Mouse (Mus musculus): ENCODE data around the gene Igsf9. TPM values are rescaled to one million over a fixed set of nuclear protein-coding genes. Genes with fewer than 3 reads are reported as not detected.
A peak's percentile ranks its signal among the peaks of the same experiment; 100 is the strongest.

Igsf9 gene
- polyA plus RNA-seq, 1 experiment from 2014 or later, result 16.7 TPM

GRCm38 (mm10) chr1:172500451-172501370 is 19.1 kb downstream of the Igsf9 start:
- H3K9me3 ChIP-seq (ENCODE audit: control insufficient read depth, low read length), result no peaks in the 10 kb centered on the region
- peak overlapping the region; percentile 72 for H3K4me2 ChIP-seq (replicated peaks; ENCODE audit: low read depth)
- H3K27me3 ChIP-seq (ENCODE audit: control insufficient read depth, insufficient read depth, low read length), result no peaks in the 10 kb centered on the region
- DNase-seq (ENCODE audit: low spot score), result peak; percentile 91
- ATAC-seq (ENCODE audit: low FRiP score, low TSS enrichment), result peak; percentile 71
- peaks cover 6% of the 10 kb centered on the region for H3K36me3 ChIP-seq (ENCODE audit: control insufficient read depth, insufficient read depth, low read length)
- H3K27ac ChIP-seq (replicated peaks), result peak overlapping the region; percentile 97
- peak overlapping the region; percentile 73 for H3K4me3 ChIP-seq (ENCODE audit: low read depth, low read length)
- peaks cover 16% of the 10 kb centered on the region for H3K4me1 ChIP-seq (replicated peaks; ENCODE audit: control insufficient read depth, insufficient read depth)
- WGBS, result under 1% methylated on average over 54 of the region's 56 CpGs
- TF ChIP-seq EP300 (optimal IDR thresholded peaks at IDR 0.05) (no peak), CTCF (IDR thresholded peaks at IDR 0.05; ENCODE audit: low read depth) (no peak)
- H3K9ac ChIP-seq (ENCODE audit: low read length), result peak overlapping the region; percentile 88

- H3K9ac ChIP-seq (ENCODE audit: low read length), result peak overlapping the region; percentile 88
- ATAC-seq (ENCODE audit: low FRiP score, low TSS enrichment) (peak; percentile 59), DNase-seq (ENCODE audit: low spot score) (peak; percentile 89)
These were observed 20.0 kb downstream of the Igsf9 start for GRCm38 (mm10) chr1:172501371-172502144.

GRCm38 (mm10) chr1:172502145-172503110 is 20.8 kb downstream of the Igsf9 start:
- Histone ChIP-seq H3K4me1 (replicated peaks; ENCODE audit: control insufficient read depth, insufficient read depth) (peaks cover 16% of the 10 kb centered on the region), H3K9me3 (ENCODE audit: control insufficient read depth, low read length) (no peaks in the 10 kb centered on the region), H3K36me3 (ENCODE audit: control insufficient read depth, insufficient read depth, low read length) (peaks cover 15% of the 10 kb centered on the region), H3K27ac (replicated peaks) (peak overlapping the region; percentile 97), H3K4me3 (ENCODE audit: low read depth, low read length) (peak overlapping the region; percentile 73), H3K9ac (ENCODE audit: low read length) (peak overlapping the region; percentile 88), H3K4me2 (replicated peaks; ENCODE audit: low read depth) (peak overlapping the region; percentile 72), H3K27me3 (ENCODE audit: control insufficient read depth, insufficient read depth, low read length) (no peaks in the 10 kb centered on the region)
- 21% methylated on average over 11 of the region's 13 CpGs for WGBS
- TF ChIP-seq CTCF (IDR thresholded peaks at IDR 0.05; ENCODE audit: low read depth) (no peak), EP300 (optimal IDR thresholded peaks at IDR 0.05) (no peak)
- DNase-seq (ENCODE audit: low spot score), result peak; percentile 51
- ATAC-seq (ENCODE audit: low FRiP score, low TSS enrichment), result no peak

More at GRCm38 (mm10) chr1:172501371-172502144, 20.0 kb downstream of the Igsf9 start:
- WGBS, result 21% methylated on average over 13 of the region's 13 CpGs
- H3K27me3 ChIP-seq (ENCODE audit: control insufficient read depth, insufficient read depth, low read length), result no peaks in the 10 kb centered on the region
- TF ChIP-seq EP300 (optimal IDR thresholded peaks at IDR 0.05) (no peak), CTCF (IDR thresholded peaks at IDR 0.05; ENCODE audit: low read depth) (peak; percentile 37)
- peaks cover 16% of the 10 kb centered on the region for H3K4me1 ChIP-seq (replicated peaks; ENCODE audit: control insufficient read depth, insufficient read depth)
- H3K4me2 ChIP-seq (replicated peaks; ENCODE audit: low read depth), result peak overlapping the region; percentile 72
- no peaks in the 10 kb centered on the region for H3K9me3 ChIP-seq (ENCODE audit: control insufficient read depth, low read length)
- peaks cover 15% of the 10 kb centered on the region for H3K36me3 ChIP-seq (ENCODE audit: control insufficient read depth, insufficient read depth, low read length)
- H3K4me3 ChIP-seq (ENCODE audit: low read depth, low read length), result peak overlapping the region; percentile 73
- peak overlapping the region; percentile 97 for H3K27ac ChIP-seq (replicated peaks)

- peak; percentile 69 for DNase-seq (ENCODE audit: low spot score)
- no peak for TF ChIP-seq CTCF (IDR thresholded peaks at IDR 0.05; ENCODE audit: low read depth)
- 10% methylated on average over 14 of the region's 14 CpGs for WGBS
These were observed 21.8 kb downstream of the Igsf9 start for GRCm38 (mm10) chr1:172503111-172503997.

More at GRCm38 (mm10) chr1:172503111-172503997, 21.8 kb downstream of the Igsf9 start:
- peak overlapping the region; percentile 73; the same call in 1 of the 2 replicates for H3K4me3 ChIP-seq (ENCODE audit: low read depth, low read length)
- ATAC-seq (ENCODE audit: low FRiP score, low TSS enrichment), result no peak
- H3K9ac ChIP-seq (ENCODE audit: low read length), result peak overlapping the region; percentile 88
- peaks cover 16% of the 10 kb centered on the region for H3K4me1 ChIP-seq (replicated peaks; ENCODE audit: control insufficient read depth, insufficient read depth)
- H3K27me3 ChIP-seq (ENCODE audit: control insufficient read depth, insufficient read depth, low read length), result no peaks in the 10 kb centered on the region
- H3K36me3 ChIP-seq (ENCODE audit: control insufficient read depth, insufficient read depth, low read length), result peaks cover 19% of the 10 kb centered on the region
- H3K9me3 ChIP-seq (ENCODE audit: control insufficient read depth, low read length), result no peaks in the 10 kb centered on the region
- peak overlapping the region; percentile 97 for H3K27ac ChIP-seq (replicated peaks)
- H3K4me2 ChIP-seq (replicated peaks; ENCODE audit: low read depth), result peak overlapping the region; percentile 72
